Mouse (Mus musculus) lung, embryonic 14.5 days (tissue): Measurements from ENCODE around the gene Gm20388. TPM values are rescaled to one million over a fixed set of nuclear protein-coding genes. Genes with fewer than 3 reads are reported as not detected.

Experiments
- ATAC-seq: fragments of 200-750 bp; cut with Nextera tagmentation; 2 replicates; pipeline ENCODE4 v1.8.0; 2017; ENCODE audit warnings: mild to moderate bottlenecking, moderate TSS enrichment, moderate library complexity; ENCODE audit not compliant: insufficient read depth
- DNase-seq: peaks from one replicate; pipeline ENCODE4 v3.0.0-alpha.2; 2015
- H3K27ac ChIP-seq: fragments of 300-500 bp; sonication (generic); 2 replicates; pipeline ENCODE4 v1.5.1; 2014; ENCODE audit warnings: low read depth, mild to moderate bottlenecking, moderate library complexity
- H3K27me3 ChIP-seq: fragments of 300-500 bp; sonication (generic); 2 replicates; pipeline ENCODE4 v1.6.1; 2014; ENCODE audit warnings: low read length, control low read depth; ENCODE audit not compliant: insufficient read depth
- H3K36me3 ChIP-seq: fragments of 300-500 bp; sonication (generic); 2 replicates; pipeline ENCODE4 v1.6.1; 2014; ENCODE audit warnings: control low read depth; ENCODE audit not compliant: insufficient read depth
- H3K4me1 ChIP-seq: fragments of 300-500 bp; sonication (generic); 2 replicates; pipeline ENCODE4 v1.6.1; 2014; ENCODE audit warnings: antibody characterized with exemption, control low read depth; ENCODE audit not compliant: insufficient read depth
- H3K4me2 ChIP-seq: fragments of 300-500 bp; sonication (generic); 2 replicates; pipeline ENCODE4 v1.6.1; 2014; ENCODE audit warnings: mild to moderate bottlenecking
- H3K4me3 ChIP-seq: fragments of 300-500 bp; sonication (generic); 2 replicates; pipeline ENCODE4 v1.5.1; 2014; ENCODE audit warnings: low read depth, low read length
- H3K9ac ChIP-seq: fragments of 300-500 bp; sonication (generic); 2 replicates; pipeline ENCODE4 v1.6.1; 2014
- H3K9me3 ChIP-seq: fragments of 300-500 bp; sonication (generic); 2 replicates; pipeline ENCODE4 v1.6.1; 2016; ENCODE audit warnings: low read depth, low read length, control low read depth
- CTCF ChIP-seq: IDR thresholded peaks from 2 replicates; pipeline ENCODE4 v1.5.1; 2016; ENCODE audit warnings: antibody characterized with exemption, low read depth
- WGBS: fragments of 180-500 bp; shearing (Covaris S2); extraction: QIAGEN DNeasy Blood & Tissue Kit; methylation state at CpG from one replicate; pipeline ENCODE4 v1.1.7; 2014; 5-methylcytosine and 5-hydroxymethylcytosine counted together
- polyA plus RNA-seq: library from polyadenylated mRNA; unstranded; fragments of >200 nt; fragmentation: Nextera tagmentation; extraction: Ambion mirVana; gene quantifications from 2 replicates; pipeline ENCODE4 v1.2.1, GENCODE M21; 2014

Gm20388 gene
- polyA plus RNA-seq, 1 experiment from 2014 or later = not detected

- DNase-seq = no peak
Observed at GRCm38 (mm10) chr8:124248688-124249087, 4338.0 kb downstream of the Gm20388 start.

GRCm38 (mm10) chr8:124250255-124250654 is 4339.6 kb downstream of the Gm20388 start:
- H3K4me2 ChIP-seq = no peak overlapping the region
- no peak overlapping the region for H3K4me3 ChIP-seq
- H3K9ac ChIP-seq = no peak overlapping the region
- H3K27ac ChIP-seq = no peak overlapping the region; the same call in none of the 2 replicates
- H3K27me3 ChIP-seq = no peaks in the 10 kb centered on the region
- ATAC-seq (0 out of 2 replicates have a peak, but pooled peaks have one; percentile 32), DNase-seq (no peak)
- no peaks in the 10 kb centered on the region for H3K36me3 ChIP-seq
- H3K4me1 ChIP-seq = peaks cover 16% of the 10 kb centered on the region
- no peaks in the 10 kb centered on the region for H3K9me3 ChIP-seq
- no peak for TF ChIP-seq CTCF
- whole genome bisulfite sequencing = 12% methylated on average over 3 of the region's 3 CpGs

More at GRCm38 (mm10) chr8:124248688-124249087, 4338.0 kb downstream of the Gm20388 start:
- Histone ChIP-seq H3K9ac (no peak overlapping the region), H3K27me3 (no peaks in the 10 kb centered on the region), H3K36me3 (no peaks in the 10 kb centered on the region), H3K27ac (no peak overlapping the region), H3K4me1 (peaks cover 16% of the 10 kb centered on the region), H3K4me2 (no peak overlapping the region), H3K9me3 (0 out of 2 replicates have a peak, but pooled peaks cover 1% of the 10 kb centered on the region), H3K4me3 (no peak overlapping the region)
- 82% methylated on average over 6 of the region's 6 CpGs for WGBS
- no peak for TF ChIP-seq CTCF
- no peak for ATAC-seq

GRCm38 (mm10) chr8:124250785-124251184 is 4340.1 kb downstream of the Gm20388 start:
- Histone ChIP-seq H3K9ac (no peak overlapping the region), H3K4me3 (no peak overlapping the region), H3K9me3 (no peaks in the 10 kb centered on the region), H3K4me1 (peaks cover 16% of the 10 kb centered on the region), H3K27me3 (no peaks in the 10 kb centered on the region), H3K36me3 (no peaks in the 10 kb centered on the region), H3K4me2 (no peak overlapping the region), H3K27ac (peak overlapping the region; percentile 14; the same call in 1 of the 2 replicates)
- DNase-seq = peak; percentile 83
- no peak for TF ChIP-seq CTCF
- peak; percentile 80 for ATAC-seq
- 14% methylated on average over 4 of the region's 4 CpGs for WGBS

GRCm38 (mm10) chr8:124252533-124252950 is 4341.9 kb downstream of the Gm20388 start:
- H3K4me1 ChIP-seq = peaks cover 29% of the 10 kb centered on the region
- 65% methylated on average over 5 of the region's 5 CpGs for WGBS

GRCm38 (mm10) chr8:124253939-124254338 is 4343.3 kb downstream of the Gm20388 start:
- no peaks in the 10 kb centered on the region for H3K36me3 ChIP-seq
- no peak overlapping the region for H3K27ac ChIP-seq
- whole genome bisulfite sequencing = 66% methylated on average over 6 of the region's 6 CpGs
- TF ChIP-seq CTCF = no peak
- H3K27me3 ChIP-seq = no peaks in the 10 kb centered on the region
- DNase-seq (no peak), ATAC-seq (no peak)
- H3K4me1 ChIP-seq = peaks cover 33% of the 10 kb centered on the region
- H3K9ac ChIP-seq = no peak overlapping the region
- no peak overlapping the region for H3K4me3 ChIP-seq
- no peak overlapping the region for H3K4me2 ChIP-seq
- no peaks in the 10 kb centered on the region for H3K9me3 ChIP-seq

More at GRCm38 (mm10) chr8:124252533-124252950, 4341.9 kb downstream of the Gm20388 start:
- Histone ChIP-seq H3K4me3 (no peak overlapping the region), H3K4me2 (no peak overlapping the region), H3K27me3 (no peaks in the 10 kb centered on the region), H3K27ac (peak overlapping the region; percentile 38; the same call in 1 of the 2 replicates), H3K9me3 (no peaks in the 10 kb centered on the region), H3K36me3 (no peaks in the 10 kb centered on the region), H3K9ac (no peak overlapping the region)
- ATAC-seq = no peak
- no peak for TF ChIP-seq CTCF
- peak; percentile 80 for DNase-seq

GRCm38 (mm10) chr8:124256841-124257240 is 4346.2 kb downstream of the Gm20388 start:
- Histone ChIP-seq H3K27me3 (no peaks in the 10 kb centered on the region), H3K36me3 (no peaks in the 10 kb centered on the region), H3K27ac (0 out of 2 replicates have a peak overlapping the region, but pooled peaks have one; percentile 12), H3K4me1 (peaks cover 32% of the 10 kb centered on the region), H3K9ac (no peak overlapping the region), H3K4me3 (no peak overlapping the region), H3K9me3 (no peaks in the 10 kb centered on the region), H3K4me2 (no peak overlapping the region)
- ATAC-seq (peak; percentile 41; the same call in 1 of the 2 replicates), DNase-seq (peak; percentile 48)
- 55% methylated on average over 9 of the region's 9 CpGs for WGBS
- no peak for TF ChIP-seq CTCF

GRCm38 (mm10) chr8:124257363-124257762 is 4346.7 kb downstream of the Gm20388 start:
- no peak overlapping the region for H3K9ac ChIP-seq
- H3K9me3 ChIP-seq = no peaks in the 10 kb centered on the region
- no peak overlapping the region for H3K27ac ChIP-seq
- H3K4me1 ChIP-seq = peaks cover 27% of the 10 kb centered on the region
- peak; percentile 92 for DNase-seq
- no peaks in the 10 kb centered on the region for H3K36me3 ChIP-seq
- 39% methylated on average over 10 of the region's 10 CpGs for WGBS
- H3K4me3 ChIP-seq = no peak overlapping the region
- ATAC-seq = 0 out of 2 replicates have a peak, but pooled peaks have one; percentile 60
- TF ChIP-seq CTCF = no peak
- H3K27me3 ChIP-seq = no peaks in the 10 kb centered on the region
- no peak overlapping the region for H3K4me2 ChIP-seq
